Mouse (Mus musculus): ENCODE measurements around the gene D630036H23Rik. TPM values are rescaled to one million over a fixed set of nuclear protein-coding genes. Genes with fewer than 3 reads are reported as not detected.
A peak's percentile ranks its signal among the peaks of the same experiment; 100 is the strongest.

The D630036H23Rik gene
- 0.63 and 0.94 TPM in 2 replicates for polyA plus RNA-seq (2014; fragmentation: Nextera tagmentation; extraction: Ambion mirVana)

DNA sequence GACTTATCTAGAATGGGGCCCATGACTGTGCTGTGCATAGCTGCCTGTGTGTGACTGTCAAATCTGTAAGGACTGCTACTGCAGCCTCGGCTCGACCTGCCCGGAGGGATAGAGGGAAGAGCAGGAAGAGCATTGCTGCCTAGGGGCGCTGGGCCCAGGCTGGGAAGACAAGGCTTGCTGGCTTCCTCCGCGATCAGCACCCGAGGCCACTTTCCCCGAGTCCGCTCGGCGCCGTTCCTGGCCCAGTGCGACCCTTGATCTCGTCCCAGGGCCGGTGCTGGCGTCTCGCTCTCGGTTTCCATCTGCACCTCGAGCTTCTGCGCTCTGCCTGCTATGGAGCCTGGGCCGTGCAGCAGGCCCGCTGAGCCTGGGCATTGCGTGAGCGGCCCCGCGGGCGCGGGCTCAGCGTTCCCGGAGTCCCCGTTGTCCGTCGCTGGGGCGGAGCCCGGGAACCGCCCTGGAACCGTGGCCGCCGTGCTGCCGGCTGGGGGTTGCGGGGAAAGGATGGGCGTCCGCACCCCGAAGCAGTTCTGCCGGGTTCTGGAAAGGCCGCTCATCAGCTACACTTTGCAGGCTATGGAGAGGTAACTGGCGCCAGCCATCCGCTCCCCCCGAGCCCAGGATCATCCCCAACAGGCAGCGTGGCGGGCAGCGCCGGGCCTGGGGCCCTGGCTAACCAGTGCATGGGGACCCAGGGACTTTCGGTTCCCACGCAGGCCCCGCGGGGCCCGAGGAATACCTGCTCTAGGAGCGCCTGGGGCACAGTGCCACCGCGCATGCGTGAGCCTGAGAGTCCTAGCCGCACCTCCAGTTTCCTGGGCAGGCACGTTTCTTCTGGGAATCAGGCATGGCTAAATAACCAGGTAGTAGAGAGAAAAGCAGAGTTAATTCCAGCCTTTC, at the start of gene D630036H23Rik, which contains the start of gene Ispd:
Gene D630036H23Rik, minus strand, starts transcription at position 741 of the 900 bp plus-strand sequence.
Gene Ispd, plus strand, starts transcription at position 10 of the 900 bp plus-strand sequence.
- Histone ChIP-seq H3K36me3 (ENCODE audit: control insufficient read depth, insufficient read depth, low read length) (no peaks in the 10 kb centered on the region), H3K4me3 (ENCODE audit: low read depth, low read length) (peak within 1 kb of the TSS; percentile 59), H3K4me2 (peak within 1 kb of the TSS; percentile 77), H3K9ac (ENCODE audit: low read depth, low read length) (peak within 1 kb of the TSS; percentile 78), H3K27me3 (replicated peaks; ENCODE audit: control insufficient read depth, insufficient read depth, low read length) (no peaks in the 10 kb centered on the region), H3K4me1 (replicated peaks; ENCODE audit: control insufficient read depth, insufficient read depth, low read length) (peaks cover 6% of the 10 kb centered on the region), H3K27ac (ENCODE audit: low read depth, low read length) (peak within 1 kb of the TSS; percentile 65), H3K9me3 (ENCODE audit: control insufficient read depth, low read length) (no peaks in the 10 kb centered on the region)
- DNase-seq (ENCODE audit: low spot score) (peak; percentile 83), ATAC-seq (replicated peaks; ENCODE audit: low FRiP score) (peak; percentile 88)
- WGBS: under 1% methylated on average over 64 of the region's 64 CpGs

DNA sequence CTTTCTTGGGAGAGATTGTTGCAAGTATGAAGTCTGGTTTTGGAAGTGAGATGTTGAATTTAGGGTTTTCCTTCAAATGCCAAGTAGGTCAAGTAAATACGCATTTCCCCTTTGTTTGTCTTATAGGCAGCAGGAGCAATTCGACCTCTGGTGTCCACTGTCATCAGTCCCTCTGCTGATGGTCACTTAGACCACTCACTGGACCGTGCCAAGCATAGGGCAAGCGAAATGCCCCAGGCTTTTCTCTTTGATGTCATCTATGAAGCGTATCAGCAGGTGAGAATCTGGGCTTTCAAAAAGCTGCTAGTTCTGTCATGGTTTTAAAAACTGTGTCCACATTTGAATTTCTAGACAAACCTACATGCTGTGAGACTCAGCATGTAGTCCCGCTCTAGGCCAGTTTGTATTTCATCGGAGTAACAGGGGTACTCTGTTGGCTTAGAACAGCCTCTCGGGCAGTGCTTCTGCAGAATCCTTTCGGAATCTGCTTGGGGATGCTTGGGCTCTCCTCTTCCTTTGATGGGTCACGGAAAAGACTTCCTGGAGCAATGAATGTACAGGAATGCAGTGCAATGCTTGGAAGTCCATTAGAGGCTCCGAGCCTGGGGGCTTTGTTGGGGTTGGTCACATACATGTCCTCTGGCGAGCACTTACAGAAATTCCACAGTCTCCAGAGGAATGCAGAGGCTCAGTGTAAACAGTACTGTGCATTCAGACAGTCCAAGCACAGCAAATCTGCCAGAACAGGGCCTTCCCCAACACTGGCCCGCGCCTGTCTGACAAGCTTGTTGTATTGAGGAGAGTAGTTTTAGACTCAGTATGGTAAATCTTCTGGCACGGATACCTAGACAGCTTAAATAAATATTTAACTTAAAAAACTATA, 44.4 kb upstream of the D630036H23Rik start:
- no peak overlapping the region for H3K9ac ChIP-seq (ENCODE audit: low read depth, low read length)
- ATAC-seq (replicated peaks; ENCODE audit: low FRiP score): no peak
- DNase-seq (ENCODE audit: low spot score): no peak
- H3K36me3 ChIP-seq (ENCODE audit: control insufficient read depth, insufficient read depth, low read length): no peaks in the 10 kb centered on the region
- no peak overlapping the region for H3K27ac ChIP-seq (ENCODE audit: low read depth, low read length)
- 79% methylated on average over 15 of the region's 15 CpGs for WGBS
- H3K4me2 ChIP-seq: no peak overlapping the region
- H3K4me3 ChIP-seq (ENCODE audit: low read depth, low read length): no peak overlapping the region
- no peaks in the 10 kb centered on the region for H3K4me1 ChIP-seq (replicated peaks; ENCODE audit: control insufficient read depth, insufficient read depth, low read length)
- H3K9me3 ChIP-seq (ENCODE audit: control insufficient read depth, low read length): no peaks in the 10 kb centered on the region
- H3K27me3 ChIP-seq (replicated peaks; ENCODE audit: control insufficient read depth, insufficient read depth, low read length): no peaks in the 10 kb centered on the region

DNA sequence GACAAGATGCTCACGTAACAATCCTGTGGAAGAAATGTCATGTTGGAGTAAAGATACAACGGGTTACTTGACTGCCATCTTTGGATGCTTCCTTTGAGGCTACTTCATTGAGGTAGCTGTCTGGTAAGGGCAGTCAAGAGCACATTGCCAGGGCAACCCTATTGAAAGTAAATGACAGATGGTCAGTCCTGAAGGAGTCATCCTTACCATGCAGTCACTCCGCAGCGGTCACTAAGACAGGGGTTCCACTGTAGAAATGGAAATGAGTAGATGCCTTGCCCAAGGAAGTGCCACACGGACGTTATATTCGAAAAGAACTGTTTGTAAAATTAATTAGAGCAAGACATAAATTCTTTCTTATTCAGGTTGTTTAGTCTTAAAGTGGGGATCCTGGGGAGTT, 43.3 kb upstream of the D630036H23Rik start:
- H3K36me3 ChIP-seq (ENCODE audit: control insufficient read depth, insufficient read depth, low read length): no peaks in the 10 kb centered on the region
- no peak overlapping the region for H3K4me3 ChIP-seq (ENCODE audit: low read depth, low read length)
- no peak overlapping the region for H3K9ac ChIP-seq (ENCODE audit: low read depth, low read length)
- H3K27ac ChIP-seq (ENCODE audit: low read depth, low read length): no peak overlapping the region
- ATAC-seq (replicated peaks; ENCODE audit: low FRiP score) (no peak), DNase-seq (ENCODE audit: low spot score) (no peak)
- H3K4me1 ChIP-seq (replicated peaks; ENCODE audit: control insufficient read depth, insufficient read depth, low read length): no peaks in the 10 kb centered on the region
- 89% methylated on average over 7 of the region's 7 CpGs for WGBS
- H3K27me3 ChIP-seq (replicated peaks; ENCODE audit: control insufficient read depth, insufficient read depth, low read length): no peaks in the 10 kb centered on the region
- H3K4me2 ChIP-seq: no peak overlapping the region
- H3K9me3 ChIP-seq (ENCODE audit: control insufficient read depth, low read length): no peaks in the 10 kb centered on the region

DNA sequence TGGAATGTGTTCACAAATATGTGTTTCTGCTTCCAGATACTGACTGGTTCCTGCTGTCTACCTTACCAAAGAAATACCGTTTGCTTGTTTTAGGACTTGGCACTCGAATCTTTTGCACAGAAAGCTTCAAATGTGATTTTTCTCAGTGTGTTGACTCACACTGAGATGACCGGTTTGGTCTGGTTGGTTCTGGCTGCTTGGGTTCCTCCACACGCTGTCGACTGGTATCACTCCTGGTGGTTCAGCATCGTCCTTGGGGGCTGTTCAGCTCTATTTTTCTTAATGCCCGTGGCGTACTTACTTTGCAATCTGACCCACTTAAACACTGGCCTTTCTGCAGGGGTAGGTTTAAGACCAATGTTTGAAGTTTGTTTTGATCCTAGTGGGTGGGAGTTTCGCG, 41.7 kb upstream of the D630036H23Rik start:
- ATAC-seq (replicated peaks; ENCODE audit: low FRiP score) (no peak), DNase-seq (ENCODE audit: low spot score) (no peak)
- Histone ChIP-seq H3K9ac (ENCODE audit: low read depth, low read length) (no peak overlapping the region), H3K4me2 (no peak overlapping the region), H3K27ac (ENCODE audit: low read depth, low read length) (no peak overlapping the region), H3K36me3 (ENCODE audit: control insufficient read depth, insufficient read depth, low read length) (no peaks in the 10 kb centered on the region), H3K4me1 (replicated peaks; ENCODE audit: control insufficient read depth, insufficient read depth, low read length) (no peaks in the 10 kb centered on the region), H3K9me3 (ENCODE audit: control insufficient read depth, low read length) (no peaks in the 10 kb centered on the region), H3K27me3 (replicated peaks; ENCODE audit: control insufficient read depth, insufficient read depth, low read length) (no peaks in the 10 kb centered on the region), H3K4me3 (ENCODE audit: low read depth, low read length) (no peak overlapping the region)
- WGBS: 84% methylated on average over 10 of the region's 10 CpGs

DNA sequence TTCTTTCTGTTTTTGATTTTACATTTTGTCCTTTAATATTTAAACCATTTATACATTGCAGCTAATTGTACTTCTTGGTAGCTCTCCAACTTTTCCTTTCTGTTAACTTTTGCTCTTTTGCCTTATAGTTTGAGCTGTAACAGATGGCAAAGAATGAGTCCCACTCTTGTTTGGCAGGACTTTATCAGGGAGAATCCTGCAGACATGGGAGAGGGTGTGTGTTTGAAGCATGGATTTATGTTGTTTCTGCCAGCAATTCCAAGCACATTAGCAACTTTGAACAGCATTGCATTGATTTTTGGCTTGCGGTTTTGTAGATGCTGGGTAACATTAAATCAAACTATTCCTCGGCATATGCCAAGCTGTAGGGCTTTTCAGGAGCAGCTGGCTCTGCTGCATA, 13.1 kb upstream of the D630036H23Rik start:
- Histone ChIP-seq H3K4me2 (no peak overlapping the region), H3K9ac (ENCODE audit: low read depth, low read length) (no peak overlapping the region), H3K27me3 (replicated peaks; ENCODE audit: control insufficient read depth, insufficient read depth, low read length) (no peaks in the 10 kb centered on the region), H3K36me3 (ENCODE audit: control insufficient read depth, insufficient read depth, low read length) (no peaks in the 10 kb centered on the region), H3K4me3 (ENCODE audit: low read depth, low read length) (no peak overlapping the region), H3K27ac (ENCODE audit: low read depth, low read length) (no peak overlapping the region), H3K9me3 (ENCODE audit: control insufficient read depth, low read length) (no peaks in the 10 kb centered on the region), H3K4me1 (replicated peaks; ENCODE audit: control insufficient read depth, insufficient read depth, low read length) (no peaks in the 10 kb centered on the region)
- WGBS: 84% methylated on average over 2 of the region's 2 CpGs
- DNase-seq (ENCODE audit: low spot score) (no peak), ATAC-seq (replicated peaks; ENCODE audit: low FRiP score) (no peak)

DNA sequence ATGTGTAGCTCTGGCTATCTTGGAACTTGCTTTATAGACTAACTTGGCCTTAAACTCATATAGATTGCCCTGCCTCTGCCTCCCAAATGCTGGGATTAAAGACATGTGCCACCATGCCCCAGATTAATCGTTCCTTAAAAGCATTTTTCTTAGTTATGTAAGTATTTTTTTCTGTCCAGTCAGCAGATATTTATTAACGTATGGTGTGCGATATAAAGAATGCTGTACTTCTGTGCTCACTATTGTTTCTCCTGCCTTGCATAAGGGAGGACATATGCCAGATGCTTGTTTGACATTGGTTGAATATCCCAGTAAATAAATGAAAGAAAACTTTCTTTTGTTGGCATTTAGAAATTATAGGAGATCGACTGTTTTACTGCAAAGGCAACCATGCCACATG, 5.0 kb upstream of the D630036H23Rik start:
- no peak for ATAC-seq (replicated peaks; ENCODE audit: low FRiP score)
- H3K4me2 ChIP-seq: no peak overlapping the region
- no peaks in the 10 kb centered on the region for H3K4me1 ChIP-seq (replicated peaks; ENCODE audit: control insufficient read depth, insufficient read depth, low read length)
- no peak overlapping the region for H3K27ac ChIP-seq (ENCODE audit: low read depth, low read length)
- no peaks in the 10 kb centered on the region for H3K27me3 ChIP-seq (replicated peaks; ENCODE audit: control insufficient read depth, insufficient read depth, low read length)
- no peak for DNase-seq (ENCODE audit: low spot score)
- H3K9me3 ChIP-seq (ENCODE audit: control insufficient read depth, low read length): no peaks in the 10 kb centered on the region
- H3K4me3 ChIP-seq (ENCODE audit: low read depth, low read length): no peak overlapping the region
- 88% methylated on average over 4 of the region's 4 CpGs for WGBS
- H3K36me3 ChIP-seq (ENCODE audit: control insufficient read depth, insufficient read depth, low read length): no peaks in the 10 kb centered on the region
- H3K9ac ChIP-seq (ENCODE audit: low read depth, low read length): no peak overlapping the region

DNA sequence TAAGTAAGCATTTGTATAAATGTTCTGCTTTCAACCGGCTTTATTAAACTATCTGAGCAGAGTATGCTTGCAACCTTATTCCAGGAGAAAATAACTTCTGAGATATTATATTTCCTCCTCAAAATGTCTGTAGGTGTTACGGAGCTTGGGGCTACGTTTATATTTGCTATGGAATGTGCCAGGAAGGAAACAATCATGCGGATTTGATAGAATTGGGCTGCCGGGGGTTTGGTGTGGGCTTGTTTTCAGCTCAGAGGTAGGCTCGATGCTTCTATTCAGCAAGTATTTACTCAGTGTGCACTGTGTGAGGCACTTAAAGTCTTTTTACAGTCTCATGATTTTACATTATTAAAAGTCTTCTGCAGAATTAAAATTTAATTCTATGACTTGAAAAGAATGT, 3.4 kb upstream of the D630036H23Rik start:
- H3K27me3 ChIP-seq (replicated peaks; ENCODE audit: control insufficient read depth, insufficient read depth, low read length): no peaks in the 10 kb centered on the region
- 72% methylated on average over 6 of the region's 6 CpGs for WGBS
- ATAC-seq (replicated peaks; ENCODE audit: low FRiP score): no peak
- H3K36me3 ChIP-seq (ENCODE audit: control insufficient read depth, insufficient read depth, low read length): no peaks in the 10 kb centered on the region
- H3K4me3 ChIP-seq (ENCODE audit: low read depth, low read length): no peak overlapping the region
- no peak overlapping the region for H3K27ac ChIP-seq (ENCODE audit: low read depth, low read length)
- H3K4me1 ChIP-seq (replicated peaks; ENCODE audit: control insufficient read depth, insufficient read depth, low read length): peaks cover 6% of the 10 kb centered on the region
- no peak overlapping the region for H3K9ac ChIP-seq (ENCODE audit: low read depth, low read length)
- DNase-seq (ENCODE audit: low spot score): no peak
- H3K9me3 ChIP-seq (ENCODE audit: control insufficient read depth, low read length): no peaks in the 10 kb centered on the region
- no peak overlapping the region for H3K4me2 ChIP-seq

DNA sequence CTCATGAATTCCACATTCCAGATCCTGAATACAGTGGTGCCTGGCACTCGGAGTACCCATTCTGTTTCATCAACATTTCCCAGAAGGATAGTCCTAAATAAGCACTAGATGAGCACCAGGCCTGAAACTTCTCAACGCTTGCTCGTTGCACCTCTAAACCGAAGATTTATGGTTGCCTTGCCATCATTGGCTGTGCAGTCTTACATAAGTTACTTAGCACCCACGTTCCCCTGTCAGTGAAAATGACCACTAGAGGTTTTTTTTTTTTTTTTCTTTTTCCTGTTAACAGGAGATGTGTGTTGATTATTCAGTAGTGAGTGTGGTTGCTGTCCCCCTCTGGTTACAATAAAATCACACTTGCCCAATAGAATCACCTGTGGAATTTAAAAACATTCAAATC, 1.2 kb downstream of the D630036H23Rik start:
- Histone ChIP-seq H3K36me3 (ENCODE audit: control insufficient read depth, insufficient read depth, low read length) (no peaks in the 10 kb centered on the region), H3K9me3 (ENCODE audit: control insufficient read depth, low read length) (no peaks in the 10 kb centered on the region), H3K9ac (ENCODE audit: low read depth, low read length) (no peak overlapping the region), H3K27me3 (replicated peaks; ENCODE audit: control insufficient read depth, insufficient read depth, low read length) (no peaks in the 10 kb centered on the region), H3K4me1 (replicated peaks; ENCODE audit: control insufficient read depth, insufficient read depth, low read length) (peaks cover 6% of the 10 kb centered on the region), H3K4me2 (peak overlapping the region; percentile 77), H3K27ac (ENCODE audit: low read depth, low read length) (no peak overlapping the region), H3K4me3 (ENCODE audit: low read depth, low read length) (no peak overlapping the region)
- no peak for ATAC-seq (replicated peaks; ENCODE audit: low FRiP score)
- no peak for DNase-seq (ENCODE audit: low spot score)
- 68% methylated on average over 5 of the region's 5 CpGs for WGBS

Data from liver, embryonic 11.5 days (tissue).